Mouse (Mus musculus) B cell, adult 2 months (primary cell): ENCODE measurements around the gene Prdm1.

Experiments used
- DNase-seq, 2 experiments: peaks; one replicate each; pipeline ENCODE4 v3.0.0; 2022

The Prdm1 gene

DNA sequence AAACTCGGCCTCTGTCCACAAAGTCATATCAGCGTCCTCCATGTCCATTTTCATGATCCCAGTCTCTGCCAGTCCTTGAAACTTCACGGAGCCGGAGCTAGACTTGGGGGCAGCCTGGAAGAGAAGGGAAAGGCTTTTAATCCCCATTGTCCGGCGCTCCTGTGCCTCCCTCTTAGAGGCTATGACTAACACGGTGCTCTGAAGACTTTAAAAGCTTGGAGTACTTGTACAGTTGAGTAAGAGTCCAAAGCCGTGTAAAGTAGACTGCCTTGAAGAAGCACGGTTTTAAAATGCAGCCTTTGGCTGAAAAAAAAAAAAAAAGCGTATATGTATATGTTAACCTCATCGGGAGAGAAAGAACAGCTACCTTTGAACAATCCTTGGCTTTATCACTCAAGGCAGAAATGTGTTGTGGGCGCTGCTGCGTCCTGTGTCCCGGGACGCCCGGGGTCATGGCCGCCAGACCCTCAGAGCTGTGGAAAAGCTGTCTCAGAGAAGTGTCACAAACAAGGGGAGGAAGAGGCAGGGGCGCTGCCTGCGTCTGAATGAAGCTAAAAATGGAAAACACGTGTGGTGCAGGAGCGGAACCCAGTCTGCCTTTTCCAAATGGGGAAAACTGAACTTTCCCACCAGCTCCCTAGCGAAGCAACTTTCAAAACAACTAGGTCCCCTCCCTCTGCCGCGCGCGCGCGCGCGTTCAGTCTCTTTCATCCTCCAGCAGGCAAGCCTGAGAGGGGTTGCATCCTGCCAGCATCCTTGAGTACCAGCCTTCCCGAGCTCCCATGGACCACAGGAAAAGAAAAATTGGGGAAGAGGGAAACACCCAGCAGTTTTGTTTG is 71.3 kb downstream of the Prdm1 start:
- DNase-seq = peak; percentile 16 to 25

GRCm38 (mm10) chr10:44454753-44455152 is 73.5 kb downstream of the Prdm1 start:
- DNase-seq = no peak

- no peak for DNase-seq
Observed at GRCm38 (mm10) chr10:44454111-44454510, 74.2 kb downstream of the Prdm1 start.

DNA sequence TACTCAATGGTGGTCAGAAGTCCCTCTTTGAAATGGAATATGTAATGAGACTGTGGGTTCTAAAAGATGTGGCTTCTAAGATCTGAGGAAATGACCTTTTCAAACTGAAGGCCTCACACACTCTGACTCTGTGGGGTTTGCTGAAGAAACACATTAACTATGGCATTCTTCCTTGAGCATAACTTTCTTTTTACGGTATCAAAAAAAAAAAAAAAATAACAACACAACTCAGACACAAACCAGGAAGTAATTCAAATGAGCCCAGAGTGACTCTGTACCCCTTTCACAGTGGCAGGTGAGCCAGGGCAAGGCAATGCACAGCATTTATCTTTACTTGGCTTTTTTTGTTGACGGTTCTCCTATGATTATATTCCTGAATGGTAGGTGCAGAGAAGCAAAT is 77.5 kb downstream of the Prdm1 start:
- no peak for DNase-seq

DNA sequence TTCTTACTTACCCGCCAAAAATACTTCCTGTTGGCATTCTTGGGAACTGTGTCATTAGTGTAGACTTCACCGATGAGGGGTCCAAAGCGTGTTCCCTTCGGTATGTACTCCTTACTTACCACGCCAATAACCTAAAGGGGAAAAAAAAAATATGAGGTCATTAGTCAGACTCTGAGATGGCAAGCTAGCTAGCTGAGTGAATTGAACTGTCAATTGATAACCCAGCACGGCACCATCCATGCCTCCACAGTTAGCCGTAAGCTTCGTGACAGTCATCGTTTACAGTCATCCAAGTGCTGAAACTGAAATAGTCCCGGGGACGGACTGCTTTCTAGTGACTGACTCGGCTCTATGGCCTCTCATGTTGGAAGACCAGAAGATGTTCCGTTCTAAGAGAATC is 78.2 kb downstream of the Prdm1 start:
- no peak for DNase-seq

GRCm38 (mm10) chr10:44449666-44450065 is 78.6 kb downstream of the Prdm1 start:
- peak; percentile 54 to 60 for DNase-seq

GRCm38 (mm10) chr10:44448165-44448564 is 80.1 kb downstream of the Prdm1 start:
- DNase-seq = peak; percentile 59 to 63

DNA sequence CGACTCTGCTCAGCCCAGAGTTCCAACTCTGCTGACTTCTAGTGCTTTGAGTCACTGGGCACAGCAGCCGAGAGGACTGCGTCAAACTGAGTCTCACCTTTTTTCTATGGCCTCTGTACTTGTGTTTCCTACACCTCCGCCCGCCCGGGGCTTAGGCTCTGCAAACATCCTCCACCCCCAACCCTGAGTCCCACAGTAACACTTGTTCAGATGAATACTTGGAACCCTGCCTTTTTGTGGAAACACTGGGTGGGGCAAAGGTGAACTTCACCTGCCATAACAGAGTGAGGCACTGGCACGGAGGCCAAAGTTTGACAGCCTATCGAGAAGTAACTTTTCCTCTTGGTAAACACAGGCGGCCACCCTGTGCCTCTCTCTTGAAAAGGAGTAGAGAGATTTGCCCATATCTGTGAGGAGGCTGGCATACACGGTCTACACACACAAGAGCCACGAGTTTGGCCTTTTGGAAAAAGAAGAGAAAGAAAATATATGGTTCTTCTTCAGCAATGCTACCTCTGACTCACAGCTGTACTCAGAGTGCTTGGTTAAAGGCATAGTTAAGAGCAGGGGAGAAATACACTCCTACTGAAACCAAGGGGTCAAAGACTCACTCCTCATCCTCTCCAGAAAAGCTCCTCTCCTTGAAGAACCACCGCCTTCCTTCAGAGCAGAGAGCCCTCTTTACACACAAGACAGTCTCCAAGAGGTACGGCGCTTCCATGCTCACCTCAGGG is 80.7 kb downstream of the Prdm1 start:
- peak; percentile 8 to 20 for DNase-seq

DNA sequence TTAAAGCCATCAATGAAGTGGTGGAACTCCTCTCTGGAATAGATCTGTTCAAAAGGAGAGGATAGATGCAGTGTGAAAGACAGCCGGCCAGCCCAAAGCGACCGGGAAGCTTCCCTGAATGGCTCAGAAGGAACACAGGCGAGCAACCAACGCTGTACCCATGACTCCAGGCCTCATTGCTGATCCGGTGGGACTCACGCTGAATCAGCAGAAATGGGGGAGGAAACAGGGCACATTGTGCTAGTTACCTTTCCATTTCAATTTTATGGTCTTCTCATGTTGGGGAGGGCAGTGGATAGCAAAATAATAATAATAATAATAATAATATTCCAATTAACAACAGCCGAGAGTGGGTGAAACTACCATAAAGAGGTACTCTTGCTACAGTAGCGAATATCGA is 81.3 kb downstream of the Prdm1 start:
- DNase-seq = no peak

DNA sequence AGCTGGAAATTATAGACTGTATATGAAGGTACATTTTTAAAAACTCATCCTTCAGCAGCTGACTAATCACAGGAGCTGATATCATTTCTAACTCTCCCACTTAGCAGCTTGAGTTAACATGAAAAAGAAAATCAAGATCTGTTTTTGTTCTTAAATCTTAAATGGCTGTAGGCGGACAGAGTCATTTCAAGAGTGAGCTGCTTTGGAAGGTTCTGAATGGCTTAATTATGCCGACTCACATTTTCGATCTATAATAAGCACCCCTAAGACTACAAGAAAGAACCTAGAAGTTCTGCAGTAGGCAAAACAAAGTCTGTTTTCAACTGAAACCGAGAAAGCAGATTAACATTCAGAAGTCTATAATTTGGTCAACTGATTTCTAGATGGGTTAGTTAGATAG is 83.9 kb downstream of the Prdm1 start:
- no peak for DNase-seq

DNA sequence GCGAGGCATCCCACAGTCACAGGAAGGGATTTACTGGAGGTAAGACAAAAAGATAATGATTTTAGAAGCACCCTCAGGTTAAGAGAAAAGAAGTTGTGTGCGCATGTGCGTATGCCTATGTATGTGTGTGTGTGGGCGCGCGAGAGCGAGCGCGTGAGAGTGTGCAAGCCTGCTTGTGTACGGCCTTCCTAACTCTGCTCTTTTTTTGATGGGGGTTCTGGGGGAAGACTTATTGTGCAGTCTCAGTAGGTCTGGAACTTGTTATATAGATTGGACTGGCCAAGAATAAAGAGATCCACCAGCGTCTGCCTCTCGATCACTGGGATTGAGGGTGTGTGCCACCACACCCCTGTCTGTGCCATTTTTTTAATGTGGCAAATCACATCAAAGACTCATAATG is 84.6 kb downstream of the Prdm1 start:
- no peak for DNase-seq

DNA sequence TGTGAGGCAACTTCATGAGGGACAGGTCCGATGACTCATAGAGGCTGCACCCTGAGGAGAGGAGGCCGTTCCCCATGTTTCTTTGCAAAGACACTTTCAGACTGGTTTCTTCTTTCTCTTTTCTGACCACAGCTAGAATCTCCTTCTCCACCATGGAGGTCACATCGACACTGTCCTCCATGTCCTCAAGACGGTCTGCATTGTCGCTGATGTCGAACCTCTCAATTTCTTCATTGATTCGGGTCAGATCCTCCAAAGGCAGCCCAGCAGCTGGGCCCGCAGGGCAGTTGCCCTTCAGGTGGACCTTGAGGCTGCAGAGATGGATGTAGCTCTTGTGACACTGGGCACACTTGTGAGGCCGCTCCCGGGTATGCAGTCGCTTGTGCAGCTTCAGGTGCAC is 88.6 kb downstream of the Prdm1 start:
- no peak for DNase-seq

DNA sequence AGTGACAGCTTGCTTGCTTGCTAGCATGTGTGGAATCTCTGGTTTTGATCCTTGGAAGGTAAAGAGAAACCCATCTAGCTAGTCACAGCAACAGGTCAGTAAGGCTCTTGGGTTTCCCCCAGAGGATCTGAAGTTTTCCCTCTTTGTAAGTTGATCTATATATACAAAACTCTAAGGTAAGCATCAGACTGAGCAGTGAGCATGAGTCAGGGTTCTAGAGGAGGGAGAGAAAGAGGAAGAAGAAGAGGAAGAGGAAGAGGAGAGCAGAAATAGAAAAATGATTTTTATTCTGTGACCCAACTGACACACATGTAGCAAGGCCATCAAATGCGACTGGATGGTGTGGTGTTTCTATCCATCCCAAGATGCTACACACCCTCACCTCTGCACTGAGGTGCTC is 90.7 kb downstream of the Prdm1 start:
- no peak for DNase-seq

GRCm38 (mm10) chr10:44435956-44436355 is 92.3 kb downstream of the Prdm1 start:
- DNase-seq = no peak

DNA sequence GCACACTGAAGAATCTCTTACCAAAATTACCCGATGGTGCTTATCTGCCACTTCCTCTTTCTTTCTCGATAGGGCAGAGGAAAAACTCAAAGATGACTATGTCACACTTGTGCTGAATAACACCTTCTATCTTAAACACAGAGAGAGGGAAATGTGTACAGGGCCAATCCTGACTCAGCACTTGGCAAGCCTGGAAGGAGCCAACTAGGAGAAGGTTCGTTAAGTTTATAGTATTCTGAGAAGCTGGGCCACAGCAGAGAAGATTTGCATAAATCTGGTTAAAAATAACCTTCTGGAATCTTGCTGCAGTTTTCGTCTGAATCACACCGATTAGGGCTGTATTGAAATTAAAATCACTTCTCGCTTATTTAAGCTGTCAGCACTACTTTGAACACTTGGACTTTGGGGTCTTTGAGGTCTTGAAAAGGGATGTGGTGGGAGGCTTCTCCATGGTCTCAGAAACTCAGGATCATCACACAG is 93.6 kb downstream of the Prdm1 start:
- DNase-seq = peak; percentile 50 to 53

DNA sequence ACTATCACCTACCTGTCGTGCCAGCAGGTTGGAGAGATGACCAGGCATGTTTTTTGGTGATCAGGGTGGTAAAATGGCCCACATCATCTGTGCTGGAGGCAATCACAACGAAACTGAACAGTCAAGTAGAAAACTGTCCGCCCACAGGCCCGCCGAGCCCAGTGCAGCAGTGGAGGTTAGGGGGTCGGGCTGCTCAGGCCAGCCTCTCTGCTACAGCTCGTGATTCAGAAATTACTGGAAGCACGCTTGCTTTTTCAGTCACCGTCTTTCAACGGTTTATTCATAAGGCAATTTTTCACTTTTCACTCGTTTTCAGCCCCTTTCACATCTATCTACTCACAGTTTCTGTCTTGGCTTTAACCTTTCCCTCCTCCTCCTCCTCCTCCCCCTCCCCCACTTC is 96.1 kb downstream of the Prdm1 start:
- no peak for DNase-seq

DNA sequence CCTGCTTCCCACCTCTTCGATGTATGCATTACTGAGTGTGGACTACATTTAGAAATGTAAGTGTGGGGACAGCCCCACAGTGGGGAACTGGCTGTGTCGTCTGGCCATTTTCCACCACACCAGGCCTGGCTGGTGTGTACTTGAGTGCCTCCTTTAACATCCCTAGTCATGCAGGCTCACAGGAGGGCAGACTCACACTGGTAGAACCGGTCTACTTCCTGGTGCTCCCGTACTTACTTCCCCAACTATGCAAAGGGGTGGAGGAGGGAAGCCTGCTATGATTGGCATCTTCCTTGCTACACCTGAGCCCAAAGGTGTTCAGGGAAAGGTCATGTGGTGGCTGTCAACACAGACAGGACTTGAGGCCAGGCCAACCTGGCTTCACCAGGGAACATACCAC is 96.6 kb downstream of the Prdm1 start:
- DNase-seq = no peak

GRCm38 (mm10) chr10:44429177-44429888 is 99.0 kb downstream of the Prdm1 start:
- no peak for DNase-seq

DNA sequence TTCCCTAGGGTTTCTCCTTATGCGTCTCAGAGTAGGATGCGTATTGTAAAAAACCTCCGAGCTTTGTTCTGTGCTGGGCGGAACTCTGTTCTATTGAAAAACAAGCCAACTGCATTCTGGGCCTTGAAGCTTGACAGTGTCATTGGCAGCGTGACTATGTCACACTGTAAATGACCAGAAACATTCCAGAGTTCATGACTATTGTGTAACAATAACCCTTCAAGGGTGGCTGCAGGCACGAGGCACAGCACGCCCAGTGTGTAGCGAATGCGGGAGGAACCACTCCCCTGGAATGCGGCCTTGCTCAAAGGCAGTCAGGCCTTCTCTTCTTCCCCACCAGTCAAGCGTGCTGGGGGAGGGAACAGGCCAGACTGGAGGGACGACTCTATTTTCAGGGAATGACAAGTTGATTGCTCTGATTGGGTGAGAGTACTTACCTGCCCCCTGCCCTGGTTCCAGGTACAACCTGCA is 100.4 kb downstream of the Prdm1 start:
- no peak for DNase-seq

DNA sequence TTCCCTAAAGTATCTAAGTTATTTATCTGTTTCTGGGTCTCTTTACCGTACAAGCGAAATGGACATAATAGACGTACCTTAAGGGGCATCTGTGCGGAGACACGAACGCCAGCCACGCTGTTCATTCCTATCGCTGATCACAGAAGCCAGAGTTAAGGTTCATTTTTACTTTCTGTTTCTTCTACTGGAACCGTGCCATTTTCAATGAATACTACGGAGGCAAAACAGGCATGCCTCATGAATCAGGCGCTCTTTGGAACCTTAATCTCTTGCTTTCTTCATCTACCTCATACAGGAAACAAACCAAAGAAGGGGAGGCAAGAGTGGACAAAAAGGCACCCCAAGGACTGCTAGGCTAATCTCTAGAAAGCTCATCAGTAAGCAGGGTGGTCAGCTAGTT is 100.9 kb downstream of the Prdm1 start:
- no peak for DNase-seq

DNA sequence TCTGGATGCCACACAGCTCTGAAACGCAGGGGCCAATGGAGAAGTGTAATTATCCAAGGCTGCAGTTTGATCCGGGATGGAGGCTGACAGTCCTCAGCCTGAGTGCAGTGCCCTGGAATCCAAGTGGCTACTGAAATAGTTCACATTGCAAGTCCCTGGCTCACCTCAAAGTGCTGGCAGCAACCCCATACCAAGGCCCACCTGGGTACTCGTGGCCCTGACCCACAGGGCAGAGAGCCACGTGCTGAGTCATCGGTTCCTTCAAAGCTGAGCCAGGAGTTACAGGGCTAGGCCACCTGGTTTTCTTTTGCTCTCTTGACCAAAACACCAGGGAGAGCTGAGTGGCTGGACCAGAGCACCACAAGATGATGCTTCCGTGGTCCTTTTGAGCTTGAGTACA is 103.3 kb downstream of the Prdm1 start:
- no peak for DNase-seq

GRCm38 (mm10) chr10:44421896-44422295 is 106.4 kb downstream of the Prdm1 start:
- DNase-seq = no peak

- no peak for DNase-seq
Observed at GRCm38 (mm10) chr10:44420211-44420610, 108.1 kb downstream of the Prdm1 start.
